Mouse (Mus musculus): Measurements from ENCODE around the gene Gm43302.
"Not testable (repeated sequence)": the region's sequence is repeated elsewhere in the genome, so short reads cannot be mapped to it uniquely, and the experiment has no call there.

- not testable (repeated sequence) for TF ChIP-seq CTCF (conservative IDR thresholded peaks at IDR 0.05; ENCODE audit: insufficient read depth, insufficient read length, low read depth, low read length); POLR2A (IDR thresholded peaks at IDR 0.05; ENCODE audit: low read depth, low read length)
These were observed 92.6 kb downstream of the Gm43302 start for GRCm38 (mm10) chr5:105200791-105201355.

Data from kidney, adult 2 months (tissue).